Comparison of ENCODE assay signal across 9 mouse cellular contexts in the genomic region with DNA sequence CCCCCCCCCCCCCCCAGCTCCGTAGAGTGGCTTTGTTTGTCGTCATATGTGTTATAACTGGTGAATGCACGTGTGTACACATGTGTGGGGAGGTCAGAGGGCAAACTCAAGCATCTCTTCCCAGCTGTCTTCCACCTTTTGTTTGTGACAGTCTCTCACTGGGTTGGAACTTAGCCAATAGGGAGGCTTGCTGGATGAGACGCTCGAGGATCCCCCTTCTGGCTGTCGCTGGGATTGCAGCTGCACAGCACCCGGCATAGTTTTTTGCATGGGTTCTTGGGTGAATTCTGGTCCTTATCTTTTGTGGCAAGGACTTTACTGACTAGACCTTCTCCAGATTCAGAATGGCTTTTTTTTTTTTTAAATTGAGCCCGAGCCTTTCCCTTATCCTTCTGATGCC.
DNase-seq lines count a peak whose midpoint lies in the region; ATAC-seq lines count a peak whose summit lies in the region.
"Had no signal": no experiment of that assay in that cellular context is flagged by ENCODE, and none has a peak within 500 bp of the region (broad histone marks: within the 10 kb centered on the region; RNA-seq: fewer than 3 reads in every experiment).

No protein-coding gene starts in this region.

- peak; percentile 95 for DNase-seq in midbrain, embryonic 11.5 days (ENCODE audit: low spot score, missing footprints)
- DNase-seq in adrenal gland, adult 8-10 months, result peak; percentile 28
- peak; percentile 66 for DNase-seq in embryo, embryonic 10.5 days (ENCODE audit: low spot score)
- DNase-seq in heart, postnatal 14 days, result peak; percentile 64 to 79
- DNase-seq in retina, embryonic 14.5 days (ENCODE audit: low spot score), result peak; percentile 60
- DNase-seq in yolk sac, embryonic 10.5 days (ENCODE audit: low spot score), result no peak

- 25% methylated on average over 8 of the region's 8 CpGs for WGBS in midbrain, embryonic 11.5 days
- WGBS in midbrain, embryonic 13.5 days, result 41% methylated on average over 8 of the region's 8 CpGs
- 32% methylated on average over 8 of the region's 8 CpGs for WGBS in limb, embryonic 13.5 days

- H3K4me2 ChIP-seq in midbrain, embryonic 11.5 days, result no peak overlapping the region
- no peak overlapping the region for H3K4me2 ChIP-seq in midbrain, embryonic 13.5 days (replicated peaks)
- peak overlapping the region; percentile 21; the same call in 1 of the 2 replicates for H3K4me2 ChIP-seq in limb, embryonic 13.5 days (replicated peaks)
- H3K4me2 ChIP-seq: liver, embryonic 15.5 days had no signal

- H3K9ac ChIP-seq in midbrain, embryonic 11.5 days (ENCODE audit: low read length), result no peak overlapping the region
- no peak overlapping the region for H3K9ac ChIP-seq in midbrain, embryonic 13.5 days (replicated peaks)
- no peak overlapping the region for H3K9ac ChIP-seq in limb, embryonic 13.5 days
- H3K9ac ChIP-seq: liver, embryonic 15.5 days had no signal

- no peaks in the 10 kb centered on the region for H3K27me3 ChIP-seq in midbrain, embryonic 11.5 days (ENCODE audit: control insufficient read depth, insufficient read depth, low read length)
- no peaks in the 10 kb centered on the region; the same call in 1 of the 2 replicates for H3K27me3 ChIP-seq in midbrain, embryonic 13.5 days
- H3K27me3 ChIP-seq in limb, embryonic 13.5 days, result peaks cover 22% of the 10 kb centered on the region
- H3K27me3 ChIP-seq: liver, embryonic 15.5 days had no signal

- no peaks in the 10 kb centered on the region for H3K9me3 ChIP-seq in midbrain, embryonic 11.5 days (ENCODE audit: control insufficient read depth, low read length)
- no peaks in the 10 kb centered on the region for H3K9me3 ChIP-seq in midbrain, embryonic 13.5 days
- H3K9me3 ChIP-seq in limb, embryonic 13.5 days, result no peaks in the 10 kb centered on the region
- H3K9me3 ChIP-seq: liver, embryonic 15.5 days had no signal

- H3K4me3 ChIP-seq in midbrain, embryonic 11.5 days (ENCODE audit: low read depth, low read length), result no peak overlapping the region
- no peak overlapping the region for H3K4me3 ChIP-seq in midbrain, embryonic 13.5 days (replicated peaks)
- H3K4me3 ChIP-seq in limb, embryonic 13.5 days, result no peak overlapping the region
- H3K4me3 ChIP-seq: liver, embryonic 15.5 days had no signal

- intact Hi-C loops in heart, postnatal 14 days (cut with DNase I), result no loop called here

- no peaks in the 10 kb centered on the region for H3K4me1 ChIP-seq in midbrain, embryonic 11.5 days (ENCODE audit: control insufficient read depth, insufficient read depth, low read length)
- H3K4me1 ChIP-seq in midbrain, embryonic 13.5 days (replicated peaks), result no peaks in the 10 kb centered on the region
- peaks cover 28% of the 10 kb centered on the region for H3K4me1 ChIP-seq in limb, embryonic 13.5 days
- H3K4me1 ChIP-seq: liver, embryonic 15.5 days had no signal

- ATAC-seq in midbrain, embryonic 11.5 days (ENCODE audit: low FRiP score), result no peak
- no peak for ATAC-seq in midbrain, embryonic 13.5 days
- ATAC-seq in limb, embryonic 13.5 days (ENCODE audit: low FRiP score, low read depth), result no peak

- H3K27ac ChIP-seq in midbrain, embryonic 11.5 days (ENCODE audit: low read depth, low read length), result no peak overlapping the region
- H3K27ac ChIP-seq in midbrain, embryonic 13.5 days, result no peak overlapping the region
- H3K27ac ChIP-seq in limb, embryonic 13.5 days, result no peak overlapping the region
- H3K27ac ChIP-seq: liver, embryonic 15.5 days had no signal

- no peaks in the 10 kb centered on the region for H3K36me3 ChIP-seq in midbrain, embryonic 11.5 days (ENCODE audit: control insufficient read depth, insufficient read depth, low read length)
- no peaks in the 10 kb centered on the region for H3K36me3 ChIP-seq in midbrain, embryonic 13.5 days
- no peaks in the 10 kb centered on the region for H3K36me3 ChIP-seq in limb, embryonic 13.5 days
- H3K36me3 ChIP-seq: liver, embryonic 15.5 days had no signal
